Mouse (Mus musculus): ENCODE results near the gene Wfdc15b. TPM values are rescaled to one million over a fixed set of nuclear protein-coding genes. Genes with fewer than 3 reads are reported as not detected.
A peak's percentile ranks its signal among the peaks of the same experiment; 100 is the strongest.

The Wfdc15b gene
- total RNA-seq, 2 experiments from 2014 or later = not detected

DNA sequence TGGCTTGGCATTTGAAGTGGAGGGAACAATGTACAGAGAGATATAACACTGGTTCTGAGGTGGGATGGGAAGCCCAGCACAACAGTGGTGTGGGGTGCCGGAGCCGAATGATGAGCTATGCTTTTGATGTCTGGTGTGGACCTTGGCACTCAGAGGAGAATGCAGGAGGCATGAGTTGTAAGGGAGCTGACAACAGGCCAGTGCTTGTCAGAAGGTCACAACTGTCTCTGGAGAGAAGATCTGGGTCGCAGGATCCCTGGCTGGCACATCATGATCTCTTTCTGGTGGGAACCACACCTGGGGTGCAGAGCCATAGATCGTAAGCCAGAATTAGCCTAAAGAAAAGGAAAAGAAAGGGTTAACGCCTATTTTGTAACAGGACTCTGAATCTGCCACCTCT lies 43.6 kb downstream of the Wfdc15b start:
- no peak for DNase-seq

DNA sequence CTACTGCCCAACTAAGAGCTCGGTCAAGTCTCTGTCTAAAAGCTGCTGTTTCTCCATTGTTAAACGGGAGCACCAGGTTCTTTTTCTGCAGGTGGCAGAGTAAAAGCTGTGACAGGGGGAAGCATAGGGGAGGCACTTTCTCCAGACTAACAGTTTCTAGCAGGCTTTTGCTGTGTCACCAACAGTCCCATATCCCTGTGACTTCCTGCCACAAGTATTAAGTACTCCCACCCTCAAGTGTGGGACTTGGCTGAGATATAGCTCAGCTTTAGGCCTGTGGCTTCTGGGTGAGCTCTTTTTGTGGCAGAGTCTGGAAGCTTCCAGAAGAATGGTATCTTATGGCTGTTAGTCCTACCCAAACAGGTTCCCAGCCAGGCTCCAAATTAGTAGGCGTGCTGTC lies 45.6 kb downstream of the Wfdc15b start:
- DNase-seq = no peak

DNA sequence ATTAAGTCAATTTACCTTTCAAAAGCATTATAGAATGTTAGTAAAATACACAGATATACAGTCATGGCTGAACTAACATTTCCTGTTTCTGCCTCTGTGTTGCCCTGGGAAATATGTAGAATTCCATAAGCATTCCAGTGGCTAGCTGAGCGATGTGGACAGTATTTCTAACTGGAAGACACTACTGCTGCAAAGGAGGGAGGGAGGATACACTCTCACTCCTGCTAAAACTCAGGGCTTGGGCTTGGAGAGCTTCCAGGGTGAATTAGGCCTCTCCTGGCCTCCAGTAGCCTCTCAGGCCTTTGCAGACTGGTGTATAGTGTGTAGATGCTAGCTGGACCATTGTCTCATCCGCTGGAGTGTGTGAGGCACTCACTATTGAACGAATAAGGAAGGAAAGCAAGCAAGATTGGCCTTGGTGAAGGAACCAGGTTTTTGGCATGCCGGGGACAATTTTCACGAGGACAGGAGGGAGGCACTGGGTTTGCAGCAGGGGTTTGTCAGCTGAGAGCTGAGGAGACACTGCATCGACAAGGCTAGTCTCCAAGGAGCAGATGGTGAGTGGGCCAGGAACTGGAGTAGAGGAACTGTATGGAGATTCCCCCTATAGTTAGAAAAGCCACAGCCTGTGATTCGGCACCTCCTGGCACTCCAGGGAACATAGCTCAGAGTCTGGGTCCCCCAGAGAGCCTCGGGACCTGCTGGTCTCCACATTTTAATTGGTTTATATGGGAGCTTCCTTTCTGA lies 46.6 kb downstream of the Wfdc15b start:
- DNase-seq = peak; percentile 59 to 62

DNA sequence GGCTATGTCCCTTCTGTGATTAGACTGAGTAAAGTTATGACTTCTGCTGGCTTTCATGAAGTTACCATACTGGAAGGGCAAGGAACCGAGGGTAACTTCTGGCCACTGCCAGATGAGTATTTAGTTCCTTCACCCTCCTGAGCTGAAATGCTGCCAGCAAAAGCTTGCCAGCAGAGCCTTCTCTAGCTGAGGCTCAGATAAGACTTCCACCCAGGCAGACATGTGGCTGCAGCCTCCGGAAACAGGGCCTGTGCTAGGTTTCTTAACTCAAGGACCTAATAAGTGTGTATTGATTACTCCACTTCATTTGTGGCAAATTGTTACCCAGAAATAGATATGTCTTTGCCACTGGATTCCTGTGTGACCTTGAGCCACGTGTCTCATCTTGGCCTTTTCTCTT lies 48.1 kb downstream of the Wfdc15b start:
- DNase-seq = no peak

DNA sequence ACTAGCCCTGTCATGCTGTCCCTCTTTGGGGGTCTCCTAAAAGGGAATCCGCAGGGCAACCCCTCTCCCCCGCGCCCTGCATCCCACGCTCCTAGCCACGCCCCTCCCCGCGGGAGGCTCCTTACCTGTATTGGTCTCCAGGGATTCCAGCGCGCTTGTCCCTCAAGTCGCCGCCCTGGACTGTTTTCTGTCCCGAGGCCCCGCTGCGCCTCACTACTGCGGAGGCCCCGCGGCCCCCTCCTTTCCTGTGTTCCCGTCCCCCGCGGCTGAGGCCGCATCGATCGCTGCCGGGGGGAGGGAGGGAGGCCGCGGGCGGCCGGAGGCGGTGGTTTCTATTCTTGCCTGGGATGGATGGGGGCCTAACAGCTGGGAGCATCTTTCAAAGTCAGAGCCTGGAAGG lies 50.6 kb downstream of the Wfdc15b start, which contains the start of gene Kcns1:
Gene Kcns1, minus strand, starts transcription at position 212 of the 400 bp plus-strand sequence.
- DNase-seq = no peak

DNA sequence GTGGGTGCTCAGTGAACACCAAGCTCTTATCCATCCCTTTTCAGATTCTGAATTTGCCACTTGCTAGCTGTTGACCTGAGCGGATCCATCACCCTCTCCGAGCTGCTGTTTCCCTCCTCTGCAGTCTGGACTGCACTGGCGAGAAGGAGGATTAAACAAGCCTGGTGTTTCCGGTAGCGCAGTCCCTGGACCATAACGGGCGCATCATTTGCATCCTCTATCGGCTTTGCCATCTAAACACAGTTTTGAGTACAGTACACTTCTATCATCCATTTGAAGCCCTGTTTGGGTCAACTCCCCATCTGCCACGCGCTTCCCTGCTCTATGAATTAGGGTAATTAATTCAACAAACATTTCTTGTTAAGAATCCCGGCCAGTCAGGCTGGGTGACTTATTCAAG lies 51.1 kb downstream of the Wfdc15b start:
- no peak for DNase-seq

DNA sequence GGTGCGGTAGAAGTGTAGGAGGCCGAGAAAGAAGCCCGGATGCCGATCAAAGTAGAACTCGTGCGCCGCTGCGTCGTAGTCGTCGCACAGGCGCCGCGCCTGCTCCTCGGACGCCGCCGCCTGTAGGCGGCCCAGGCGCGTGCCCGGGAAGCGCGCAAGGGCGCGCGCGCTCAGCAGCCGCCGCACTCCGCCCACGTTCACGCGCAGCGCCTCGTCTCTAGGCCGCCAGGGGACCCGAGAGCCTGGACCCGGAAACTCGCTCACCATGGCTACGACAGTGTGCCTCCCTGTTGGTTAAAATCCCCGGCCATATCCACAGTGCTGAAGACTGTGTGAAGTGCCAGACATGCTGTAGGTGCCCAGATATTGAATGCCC lies 52.9 kb downstream of the Wfdc15b start:
- DNase-seq = peak; percentile 12 to 17

DNA sequence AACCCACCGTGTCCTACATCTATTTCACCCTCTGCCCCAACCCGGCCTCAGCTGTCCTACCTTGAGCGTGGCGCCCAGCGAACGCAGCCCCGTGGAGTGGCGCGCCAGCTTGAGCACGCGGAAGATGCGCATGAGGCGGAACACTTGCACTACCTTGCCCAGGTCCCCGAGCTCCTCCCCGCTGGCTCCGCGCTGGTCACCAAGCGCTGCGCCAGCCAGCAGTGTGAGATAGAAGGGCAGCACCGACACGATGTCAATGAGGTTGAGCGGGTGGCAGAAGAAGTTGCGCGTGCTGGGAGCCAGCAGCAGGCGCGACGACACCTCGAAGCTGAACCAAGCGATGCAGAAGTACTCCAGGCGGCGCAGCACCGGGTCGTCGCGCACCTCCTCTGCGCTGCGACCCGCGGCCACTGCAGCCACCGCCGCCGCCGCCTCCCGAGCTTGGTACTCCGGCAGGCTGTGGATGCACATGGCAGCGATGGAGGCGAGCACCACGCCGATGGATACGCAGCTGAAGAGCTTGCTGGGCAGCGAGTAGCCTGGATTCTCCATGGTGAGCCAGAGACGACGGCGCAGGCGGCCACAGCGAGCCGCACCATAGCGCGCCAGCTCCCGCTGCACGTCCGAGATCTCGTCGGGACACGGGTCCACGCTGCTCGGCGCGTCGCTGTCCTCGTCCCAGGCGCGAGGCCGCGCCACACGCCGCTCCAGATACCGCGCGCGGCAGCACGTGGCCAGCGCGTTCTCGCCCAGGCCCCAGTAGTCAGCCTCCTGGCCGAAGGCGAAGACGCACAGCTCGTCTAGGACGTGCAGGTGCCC lies 53.5 kb downstream of the Wfdc15b start:
- peak; percentile 11 to 13 for DNase-seq

DNA sequence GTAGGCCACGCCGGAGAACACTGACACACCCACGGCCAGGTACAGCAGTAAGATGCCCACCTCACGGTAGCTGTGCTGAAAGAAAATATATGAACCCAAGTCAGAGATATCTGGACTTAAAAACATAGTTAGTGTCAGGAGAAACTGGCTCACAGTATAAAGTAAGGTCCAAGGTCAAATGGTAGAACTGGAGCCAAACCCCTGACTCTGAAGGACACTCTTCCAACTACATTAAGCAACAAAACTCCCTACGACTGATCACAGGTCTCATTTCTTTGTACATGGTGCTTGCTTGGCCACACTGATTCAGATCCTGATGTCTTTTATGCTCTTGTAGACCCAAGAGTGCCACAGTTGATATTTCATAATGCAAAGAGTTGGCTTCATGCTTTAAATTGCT lies 56.5 kb downstream of the Wfdc15b start:
- no peak for DNase-seq

Other genes with a start within 250 kb of the Wfdc15b start
- 100 to 1,000 TPM; 531 to 565 TPM for gene Ywhab, start 226.7 kb downstream of the Wfdc15b start, total RNA-seq (2021)
- under 1 TPM in 1 of 2 experiments, not detected in 1; 0.37 TPM for gene Pabpc1l, start 196.2 kb downstream of the Wfdc15b start, total RNA-seq (2021)
- gene Stk4, start 151.3 kb downstream of the Wfdc15b start, total RNA-seq (2021) = 10 to 100 TPM; 50.4 to 51.2 TPM
- gene Tomm34, start 150.5 kb downstream of the Wfdc15b start, total RNA-seq (2021) = 100 to 1,000 TPM in 1 of 2 experiments, 10 to 100 TPM in 1; 99.4 to 114 TPM
- 1 to 10 TPM; 4.0 to 4.2 TPM for gene Kcns1, start 50.5 kb downstream of the Wfdc15b start, total RNA-seq (2021)
- not detected for gene Wfdc5, start 38.9 kb downstream of the Wfdc15b start, total RNA-seq (2021)
- not detected for gene Wfdc12, start 31.1 kb downstream of the Wfdc15b start, total RNA-seq (2021)
- not detected for gene Wfdc15a, start 21.5 kb downstream of the Wfdc15b start, total RNA-seq (2021)
- not detected for gene Svs2, start 16.8 kb upstream of the Wfdc15b start, total RNA-seq (2021)
- gene Svs3b, start 35.0 kb upstream of the Wfdc15b start, total RNA-seq (2021) = not detected
- gene Svs4, start 56.8 kb upstream of the Wfdc15b start, total RNA-seq (2021) = not detected
- not detected for gene Svs3a, start 67.6 kb upstream of the Wfdc15b start, total RNA-seq (2021)
- gene Svs6, start 95.1 kb upstream of the Wfdc15b start, total RNA-seq (2021) = not detected
- not detected for gene Svs5, start 111.1 kb upstream of the Wfdc15b start, total RNA-seq (2021)
- 1 to 10 TPM in 1 of 2 experiments, under 1 TPM in 1; 0.85 to 1.4 TPM for gene Slpi, start 167.4 kb upstream of the Wfdc15b start, total RNA-seq (2021)
- gene Rbpjl, start 181.5 kb upstream of the Wfdc15b start, total RNA-seq (2021) = under 1 TPM; 0.35 to 0.46 TPM
- gene Matn4, start 183.5 kb upstream of the Wfdc15b start, total RNA-seq (2021) = 10 to 100 TPM; 13.0 to 13.4 TPM
- 100 to 1,000 TPM; 102 to 129 TPM for gene Sdc4, start 222.2 kb upstream of the Wfdc15b start, total RNA-seq (2021)
- 10 to 100 TPM; 37.7 to 42.3 TPM for gene Sys1, start 235.3 kb upstream of the Wfdc15b start, total RNA-seq (2021)
- gene Gm20458, start 239.3 kb upstream of the Wfdc15b start, total RNA-seq (2021) = 10 to 100 TPM in 1 of 2 experiments, 1 to 10 TPM in 1; 7.0 to 13.3 TPM

Measured in layer of hippocampus, postnatal 36 days (tissue).